Mouse (Mus musculus) CH12.LX (cell line): Measurements from ENCODE around the gene Drg1.

Experiments
- CTCF ChIP-seq, 2 experiments: IDR thresholded peaks in 1 of 2; conservative IDR thresholded peaks in 1 of 2; 2 replicates each; pipeline ENCODE4 v1.5.1; 2011 to 2012; ENCODE audit warnings: low read depth in 2 of 2, low read length in 2 of 2, improper control_type of control experiment in 1 of 2, inconsistent platforms in 1 of 2, mild to moderate bottlenecking in 1 of 2, moderate library complexity in 1 of 2
- GABPA ChIP-seq: IDR thresholded peaks from 2 replicates; pipeline ENCODE4 v1.6.1; 2012; ENCODE audit warnings: low read depth, low read length, improper control_type of control experiment, inconsistent platforms; ENCODE audit not compliant: insufficient replicate concordance
- HCFC1 ChIP-seq: IDR thresholded peaks from 2 replicates; pipeline ENCODE4 v1.6.1; 2012; ENCODE audit warnings: low read depth, mild to moderate bottlenecking, inconsistent platforms, low read length, improper control_type of control experiment
- MXI1 ChIP-seq: IDR thresholded peaks from 2 replicates; pipeline ENCODE4 v1.6.1; 2011; ENCODE audit warnings: mild to moderate bottlenecking, low read depth, low read length, improper control_type of control experiment
- MYC ChIP-seq: IDR thresholded peaks from 2 replicates; pipeline ENCODE4 v1.6.1; 2011; ENCODE audit warnings: low read depth, mild to moderate bottlenecking, improper control_type of control experiment, low read length
- NELFE ChIP-seq: IDR thresholded peaks from 2 replicates; pipeline ENCODE4 v1.6.1; 2011; ENCODE audit warnings: low read depth, low read length, improper control_type of control experiment
- POLR2A ChIP-seq: IDR thresholded peaks from 2 replicates; pipeline ENCODE4 v1.6.1; 2011; ENCODE audit warnings: low read depth, mild to moderate bottlenecking, improper control_type of control experiment, low read length
- RAD21 ChIP-seq: IDR thresholded peaks from 2 replicates; pipeline ENCODE4 v1.6.1; 2011; ENCODE audit warnings: low read depth, mild to moderate bottlenecking, low read length, improper control_type of control experiment, moderate library complexity
- ZC3H11A ChIP-seq: IDR thresholded peaks from 2 replicates; pipeline ENCODE4 v1.6.1; 2012; ENCODE audit warnings: low read depth, mild to moderate bottlenecking, inconsistent platforms, low read length, improper control_type of control experiment

DNA sequence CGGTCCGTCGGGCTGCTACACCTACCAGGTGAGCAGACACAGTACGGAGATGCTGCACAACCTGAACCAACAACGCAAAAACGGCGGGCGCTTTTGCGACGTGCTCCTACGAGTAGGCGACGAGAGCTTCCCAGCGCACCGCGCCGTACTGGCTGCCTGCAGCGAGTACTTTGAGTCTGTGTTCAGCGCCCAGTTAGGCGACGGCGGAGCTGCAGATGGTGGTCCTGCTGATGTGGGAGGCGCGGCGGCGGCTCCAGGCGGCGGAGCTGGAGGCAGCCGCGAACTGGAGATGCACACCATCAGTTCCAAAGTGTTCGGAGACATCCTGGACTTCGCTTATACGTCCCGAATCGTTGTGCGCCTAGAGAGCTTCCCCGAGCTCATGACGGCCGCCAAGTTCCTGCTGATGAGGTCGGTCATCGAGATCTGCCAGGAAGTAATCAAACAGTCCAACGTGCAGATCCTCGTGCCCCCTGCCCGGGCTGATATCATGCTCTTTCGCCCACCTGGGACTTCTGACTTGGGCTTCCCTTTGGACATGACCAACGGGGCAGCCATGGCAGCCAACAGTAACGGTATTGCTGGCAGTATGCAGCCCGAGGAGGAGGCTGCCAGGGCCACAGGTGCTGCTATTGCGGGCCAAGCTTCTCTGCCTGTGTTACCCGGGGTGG is 24.6 kb upstream of the Drg1 start:
- TF ChIP-seq CTCF (conservative IDR thresholded peaks at IDR 0.05 in 1 of 2, IDR thresholded peaks at IDR 0.05 in 1 of 2; ENCODE audit: low read depth in 2 of 2, low read length in 2 of 2) (no peak), ZC3H11A (no peak), POLR2A (no peak), HCFC1 (no peak; the same call in 1 of the 2 replicates), RAD21 (no peak), GABPA (no peak), MXI1 (no peak; the same call in 1 of the 2 replicates), MYC (no peak), NELFE (no peak)
